Mouse (Mus musculus) inflammation-experienced regulatory T-cells, adult 16 weeks (primary cell): ENCODE measurements around the gene Mkrn2. TPM values are rescaled to one million over a fixed set of nuclear protein-coding genes. Genes with fewer than 3 reads are reported as not detected.

Source experiments
- polyA plus RNA-seq: library from polyadenylated mRNA; unstranded; fragments of 100-300 nt; shearing (Covaris generic); gene quantifications from one replicate; pipeline ENCODE4 v1.2.1, GENCODE M21; 2017

Gene Mkrn2
- polyA plus RNA-seq, result 42.2 TPM

DNA sequence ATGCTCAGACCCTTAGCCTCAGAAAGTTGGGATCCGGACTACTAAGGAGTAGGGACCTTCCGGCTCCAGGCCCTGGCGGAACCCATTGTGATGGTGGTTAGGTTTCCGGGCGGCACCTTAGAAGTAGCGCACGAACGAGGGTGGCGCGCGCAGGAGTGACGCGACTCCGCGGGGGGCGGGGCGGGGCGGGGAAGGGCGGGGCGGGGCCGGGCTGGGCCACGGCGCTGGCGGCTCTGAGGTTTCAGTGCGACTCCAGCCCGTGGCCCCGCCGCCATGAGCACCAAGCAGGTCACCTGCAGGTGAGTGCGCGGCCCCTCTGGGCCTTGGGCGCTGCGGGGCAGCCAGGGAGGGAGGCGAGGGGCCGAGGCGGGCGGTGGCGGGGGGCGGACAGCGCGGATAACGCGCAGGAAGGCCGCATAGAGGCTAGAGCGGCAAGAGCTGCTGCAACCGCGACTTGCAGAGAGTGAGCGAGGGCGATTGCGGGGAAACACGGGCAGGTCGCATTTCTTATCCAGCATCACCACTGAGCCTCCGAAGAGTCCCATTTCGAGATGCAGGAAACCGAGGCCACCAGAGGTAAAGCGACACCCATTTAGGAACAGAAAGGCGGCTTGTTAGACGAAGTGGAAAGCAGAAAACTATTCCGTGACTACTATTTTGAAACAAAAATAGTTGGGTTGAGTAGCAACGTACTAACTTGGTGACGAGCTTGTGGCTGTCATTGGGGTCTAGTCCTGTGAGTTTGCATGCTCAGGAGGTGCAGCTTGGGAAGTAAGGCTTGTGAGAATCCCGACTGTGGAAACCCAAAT is at the start of gene Mkrn2:
TSS of gene Mkrn2 (plus strand) at position 188 of the 809 bp plus-strand sequence.

DNA sequence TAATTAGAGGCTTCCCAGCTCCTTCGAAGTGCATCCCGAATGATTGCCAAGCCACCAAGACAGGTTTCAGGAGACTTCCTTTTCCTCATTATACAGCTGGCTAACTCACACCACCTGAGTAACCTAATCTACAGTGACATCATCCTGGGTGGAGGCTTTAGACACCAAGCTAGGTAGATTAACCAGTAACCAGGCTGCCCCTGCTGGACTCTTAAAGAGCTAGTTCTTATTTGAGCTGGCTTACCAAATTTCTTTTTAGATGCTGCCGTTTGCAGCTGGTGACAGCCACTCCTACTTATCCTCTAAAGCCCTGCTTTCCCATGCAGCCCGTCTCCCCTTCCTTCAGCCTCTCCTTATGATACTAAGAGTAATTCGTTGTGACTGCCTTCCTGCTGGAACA is 9.2 kb upstream of the Mkrn2 start, which contains the start of gene Mkrn2os:
TSS of gene Mkrn2os (minus strand) at position 119 of the 400 bp plus-strand sequence.

Other genes with a start within 250 kb of the Mkrn2 start
- gene Pparg, start 241.0 kb upstream of the Mkrn2 start, polyA plus RNA-seq, result 1.5 TPM
- gene Tsen2, start 57.2 kb upstream of the Mkrn2 start, polyA plus RNA-seq, result 15.3 TPM
- gene Mkrn2os, start 9.3 kb upstream of the Mkrn2 start, polyA plus RNA-seq, result 0.50 TPM
- 151 TPM for gene Raf1, start 74.7 kb downstream of the Mkrn2 start, polyA plus RNA-seq
- not detected for gene Tmem40, start 160.5 kb downstream of the Mkrn2 start, polyA plus RNA-seq
- 12.5 TPM for gene Cand2, start 172.6 kb downstream of the Mkrn2 start, polyA plus RNA-seq
- gene Rpl32, start 206.8 kb downstream of the Mkrn2 start, polyA plus RNA-seq, result 2,697 TPM
- 0.24 TPM for gene Efcab12, start 236.5 kb downstream of the Mkrn2 start, polyA plus RNA-seq